Mouse (Mus musculus): ENCODE results near the gene Nucb1.

- TF ChIP-seq POLR2A (IDR thresholded peaks at IDR 0.05; ENCODE audit: low read depth, low read length) (no peak; the same call in 1 of the 2 replicates), CTCF (IDR thresholded peaks at IDR 0.05; ENCODE audit: extremely low read depth, insufficient read depth, insufficient read length, insufficient replicate concordance) (no peak)
These were observed 14.8 kb upstream of the Nucb1 start for GRCm38 (mm10) chr7:45524841-45525621.

Data from spleen, adult 2 months (tissue).